Mouse (Mus musculus) right cerebral cortex, postnatal 4 days (tissue): ENCODE measurements around the gene Sox8.

Source experiments
- DNase-seq: peaks from one replicate; pipeline ENCODE4 v3.0.0-alpha.2; 2022

Gene Sox8

GRCm38 (mm10) chr17:25555666-25556629, 14.5 kb downstream of the Sox8 start:
- DNase-seq: peak; percentile 51

- no peak for DNase-seq
Measured at GRCm38 (mm10) chr17:25555159-25555558, 15.3 kb downstream of the Sox8 start.

GRCm38 (mm10) chr17:25551313-25551712, 19.2 kb downstream of the Sox8 start:
- DNase-seq: no peak

- no peak for DNase-seq
Measured at GRCm38 (mm10) chr17:25550020-25550419, 20.5 kb downstream of the Sox8 start.

- DNase-seq: no peak
Measured at GRCm38 (mm10) chr17:25547026-25547425, 23.5 kb downstream of the Sox8 start.

GRCm38 (mm10) chr17:25541768-25542167, 28.7 kb downstream of the Sox8 start:
- no peak for DNase-seq

- DNase-seq: no peak
Measured at GRCm38 (mm10) chr17:25540731-25541130, 29.8 kb downstream of the Sox8 start.

- DNase-seq: no peak
Measured at GRCm38 (mm10) chr17:25538945-25539875, 31.3 kb downstream of the Sox8 start.

- peak; percentile 15 for DNase-seq
Measured at GRCm38 (mm10) chr17:25530357-25531022, 40.0 kb downstream of the Sox8 start.

GRCm38 (mm10) chr17:25522080-25522479, 48.4 kb downstream of the Sox8 start:
- no peak for DNase-seq

- DNase-seq: no peak
Measured at GRCm38 (mm10) chr17:25520492-25520891, 50.0 kb downstream of the Sox8 start.

GRCm38 (mm10) chr17:25519511-25519910, 51.0 kb downstream of the Sox8 start:
- no peak for DNase-seq

GRCm38 (mm10) chr17:25518144-25518543, 52.3 kb downstream of the Sox8 start:
- peak; percentile 46 for DNase-seq

GRCm38 (mm10) chr17:25516315-25516714, 54.2 kb downstream of the Sox8 start:
- DNase-seq: no peak
